In the genomic region with DNA sequence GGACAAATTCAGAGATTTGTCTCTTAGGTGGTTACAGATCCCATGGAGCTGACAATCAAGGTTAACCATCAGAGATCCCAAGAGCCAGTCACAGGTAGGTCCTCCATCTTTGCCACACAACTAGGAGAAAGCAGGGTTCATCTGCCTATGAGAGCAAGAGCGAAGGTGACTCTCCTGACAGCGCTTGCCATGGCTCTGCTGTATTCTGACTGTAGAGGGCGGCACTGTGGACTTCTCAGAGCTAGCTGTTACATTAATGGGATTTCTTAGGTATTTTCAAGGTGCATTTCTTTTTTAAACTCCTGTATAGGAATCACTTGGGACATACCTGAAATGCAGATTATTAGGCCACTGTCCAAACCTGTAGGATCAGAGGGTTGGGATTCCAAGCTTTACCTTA, we compare ENCODE assay signal across 20 mouse cellular contexts. TPM values are rescaled to one million over a fixed set of nuclear protein-coding genes. Genes with fewer than 3 reads are reported as not detected.
A peak's percentile ranks its signal among the peaks of the same experiment; 100 is the strongest.
DNase-seq lines count a peak whose midpoint lies in the region; ATAC-seq and TF ChIP-seq lines count a peak whose summit lies in the region.
"Had no signal": no experiment of that assay in that cellular context is flagged by ENCODE, and none has a peak within 500 bp of the region (broad histone marks: within the 10 kb centered on the region; RNA-seq: fewer than 3 reads in every experiment).

No protein-coding gene starts in this region.

- TF ChIP-seq EP300 in MEL (IDR thresholded peaks at IDR 0.05; ENCODE audit: low read depth in 1 of 2, low read length in 2 of 2): no peak

- no peaks in the 10 kb centered on the region for H3K4me1 ChIP-seq in intestine, postnatal 0 days (replicated peaks; ENCODE audit: control insufficient read depth, insufficient read depth, low read length)
- no peaks in the 10 kb centered on the region for H3K4me1 ChIP-seq in intestine, embryonic 16.5 days (ENCODE audit: control insufficient read depth, insufficient read depth, low read length)
- peaks cover 20% of the 10 kb centered on the region for H3K4me1 ChIP-seq in thymus, adult 2 months (replicated peaks; ENCODE audit: control insufficient read depth, insufficient read depth, low read length)
- peaks cover 0 to 2% of the 10 kb centered on the region in 2 experiments; a peak in 1 of 4 replicates for H3K4me1 ChIP-seq in MEL (ENCODE audit: control insufficient read depth in 1 of 2, insufficient read depth in 2 of 2, low read length in 2 of 2)
- no peaks in the 10 kb centered on the region for H3K4me1 ChIP-seq in midbrain, embryonic 15.5 days
- H3K4me1 ChIP-seq: embryonic facial prominence, embryonic 15.5 days; intestine, embryonic 15.5 days; kidney, embryonic 15.5 days; limb, embryonic 15.5 days; lung, embryonic 15.5 days; midbrain, embryonic 13.5 days; neural tube, embryonic 13.5 days had no signal

- 70% methylated on average over 3 of the region's 3 CpGs for WGBS in intestine, postnatal 0 days
- 68% methylated on average over 3 of the region's 3 CpGs for WGBS in intestine, embryonic 16.5 days
- 86% methylated on average over 3 of the region's 3 CpGs for WGBS in thymus, adult 2 months
- WGBS in midbrain, embryonic 15.5 days: 53% methylated on average over 3 of the region's 3 CpGs

- H3K9ac ChIP-seq in intestine, postnatal 0 days (ENCODE audit: low read depth, low read length): no peak overlapping the region
- H3K9ac ChIP-seq in intestine, embryonic 16.5 days (ENCODE audit: low read depth, low read length): no peak overlapping the region
- no peak overlapping the region for H3K9ac ChIP-seq in MEL (ENCODE audit: control insufficient read depth, low read depth, low read length, poor library complexity, severe bottlenecking)
- H3K9ac ChIP-seq in midbrain, embryonic 15.5 days: no peak overlapping the region
- H3K9ac ChIP-seq: embryonic facial prominence, embryonic 15.5 days; hindbrain, embryonic 14.5 days; intestine, embryonic 15.5 days; kidney, embryonic 15.5 days; limb, embryonic 15.5 days; lung, embryonic 15.5 days; midbrain, embryonic 13.5 days; neural tube, embryonic 13.5 days had no signal

- H3K79me2 ChIP-seq in MEL (ENCODE audit: control insufficient read depth, insufficient read depth, low read length, poor library complexity): no peaks in the 10 kb centered on the region

- no peak overlapping the region for H3K4me2 ChIP-seq in intestine, postnatal 0 days (replicated peaks; ENCODE audit: low read depth)
- no peak overlapping the region for H3K4me2 ChIP-seq in intestine, embryonic 16.5 days (ENCODE audit: low read depth, low read length)
- H3K4me2 ChIP-seq in midbrain, embryonic 15.5 days: no peak overlapping the region
- H3K4me2 ChIP-seq: embryonic facial prominence, embryonic 15.5 days; hindbrain, embryonic 14.5 days; intestine, embryonic 15.5 days; kidney, embryonic 15.5 days; limb, embryonic 15.5 days; lung, embryonic 15.5 days; midbrain, embryonic 13.5 days; neural tube, embryonic 13.5 days had no signal

- no peak overlapping the region for H3K27ac ChIP-seq in intestine, postnatal 0 days (ENCODE audit: low read depth, low read length)
- H3K27ac ChIP-seq in intestine, embryonic 16.5 days (ENCODE audit: low read length): no peak overlapping the region
- H3K27ac ChIP-seq in thymus, adult 2 months (ENCODE audit: control insufficient read depth, insufficient read depth, low read length): no peak overlapping the region
- H3K27ac ChIP-seq in MEL (ENCODE audit: control insufficient read depth, low read depth, low read length): no peak overlapping the region
- no peak overlapping the region for H3K27ac ChIP-seq in midbrain, embryonic 15.5 days
- H3K27ac ChIP-seq: embryonic facial prominence, embryonic 15.5 days; hindbrain, embryonic 14.5 days; intestine, embryonic 15.5 days; kidney, embryonic 15.5 days; limb, embryonic 15.5 days; lung, embryonic 15.5 days; midbrain, embryonic 13.5 days; neural tube, embryonic 13.5 days had no signal

- no peaks in the 10 kb centered on the region for H3K9me3 ChIP-seq in intestine, postnatal 0 days (ENCODE audit: control insufficient read depth)
- no peaks in the 10 kb centered on the region for H3K9me3 ChIP-seq in intestine, embryonic 16.5 days (ENCODE audit: control insufficient read depth, low read length)
- H3K9me3 ChIP-seq in MEL (replicated peaks; ENCODE audit: insufficient read depth, low read length): no peaks in the 10 kb centered on the region
- no peaks in the 10 kb centered on the region for H3K9me3 ChIP-seq in midbrain, embryonic 15.5 days
- H3K9me3 ChIP-seq: embryonic facial prominence, embryonic 15.5 days; intestine, embryonic 15.5 days; kidney, embryonic 15.5 days; limb, embryonic 15.5 days; lung, embryonic 15.5 days; midbrain, embryonic 13.5 days; neural tube, embryonic 13.5 days had no signal

- TF ChIP-seq POLR2A in thymus, adult 2 months (IDR thresholded peaks at IDR 0.05; ENCODE audit: control insufficient read depth, extremely low read depth, insufficient read depth, low read length, poor library complexity): no peak
- TF ChIP-seq POLR2A in MEL (IDR thresholded peaks at IDR 0.05; ENCODE audit: control insufficient read depth in 1 of 2, insufficient read depth in 1 of 2, low read depth in 1 of 2, low read length in 2 of 2, poor library complexity in 1 of 2): no peak

- H3K4me3 ChIP-seq in intestine, postnatal 0 days (ENCODE audit: low read depth, low read length): no peak overlapping the region
- no peak overlapping the region for H3K4me3 ChIP-seq in intestine, embryonic 16.5 days (ENCODE audit: low read length)
- H3K4me3 ChIP-seq in thymus, adult 2 months (ENCODE audit: control insufficient read depth, insufficient read depth, low read length): no peak overlapping the region
- H3K4me3 ChIP-seq in MEL (ENCODE audit: control insufficient read depth in 1 of 2, insufficient read depth in 1 of 2, low read depth in 2 of 2, low read length in 2 of 2): no peak overlapping the region
- H3K4me3 ChIP-seq in midbrain, embryonic 15.5 days: no peak overlapping the region
- H3K4me3 ChIP-seq: embryonic facial prominence, embryonic 15.5 days; intestine, embryonic 15.5 days; kidney, embryonic 15.5 days; limb, embryonic 15.5 days; lung, embryonic 15.5 days; midbrain, embryonic 13.5 days; neural tube, embryonic 13.5 days had no signal

- TF ChIP-seq CTCF in intestine, postnatal 0 days (IDR thresholded peaks at IDR 0.05; ENCODE audit: low read depth): peak; percentile 48
- TF ChIP-seq CTCF in thymus, adult 2 months (IDR thresholded peaks at IDR 0.05; ENCODE audit: borderline replicate concordance, control insufficient read depth, extremely low read depth, insufficient read depth, low read length, poor library complexity): no peak
- peak in 2 of 3 experiments; percentile 21 to 45; a peak in 3 of 6 replicates for TF ChIP-seq CTCF in MEL (IDR thresholded peaks at IDR 0.05 in 2 of 3, conservative IDR thresholded peaks at IDR 0.05 in 1 of 3; ENCODE audit: control insufficient read depth in 1 of 3, insufficient read depth in 1 of 3, low read depth in 2 of 3, low read length in 3 of 3, poor library complexity in 1 of 3, severe bottlenecking in 1 of 3)

- no peaks in the 10 kb centered on the region for H3K27me3 ChIP-seq in intestine, postnatal 0 days (replicated peaks; ENCODE audit: control insufficient read depth, insufficient read depth, low read length)
- no peaks in the 10 kb centered on the region for H3K27me3 ChIP-seq in intestine, embryonic 16.5 days (replicated peaks; ENCODE audit: control insufficient read depth, insufficient read depth, low read length)
- H3K27me3 ChIP-seq in thymus, adult 2 months (ENCODE audit: control insufficient read depth, insufficient read depth, low read length): no peaks in the 10 kb centered on the region
- H3K27me3 ChIP-seq in MEL (ENCODE audit: control insufficient read depth in 1 of 2, insufficient read depth in 2 of 2, low read length in 2 of 2): peaks cover 4% of the 10 kb centered on the region in 2 experiments
- H3K27me3 ChIP-seq in midbrain, embryonic 15.5 days (replicated peaks): no peaks in the 10 kb centered on the region
- H3K27me3 ChIP-seq: embryonic facial prominence, embryonic 15.5 days; intestine, embryonic 15.5 days; kidney, embryonic 15.5 days; limb, embryonic 15.5 days; lung, embryonic 15.5 days; midbrain, embryonic 13.5 days; neural tube, embryonic 13.5 days had no signal

- TF ChIP-seq RAD21 in MEL (IDR thresholded peaks at IDR 0.05; ENCODE audit: low read depth, low read length): no peak

- peak; percentile 24 for DNase-seq in thymus, adult 2 months
- DNase-seq in thymus, postnatal 25 days: no peak
- peak; percentile 27 for DNase-seq in MEL (ENCODE audit: low read depth, low spot score)
- DNase-seq in urinary bladder, postnatal 14 days (ENCODE audit: low spot score): no peak
- DNase-seq: adrenal gland, postnatal 25 days; cerebellum, adult 11-12 months; cerebellum, postnatal 36 days; heart, postnatal 36 days; spleen, adult 18-20 months had no signal

- no peak for ATAC-seq in intestine, postnatal 0 days
- ATAC-seq in intestine, embryonic 16.5 days: no peak
- ATAC-seq in midbrain, embryonic 15.5 days (replicated peaks): no peak
- ATAC-seq: intestine, embryonic 15.5 days; midbrain, embryonic 13.5 days had no signal

- H3K36me3 ChIP-seq in intestine, postnatal 0 days (ENCODE audit: control insufficient read depth, insufficient read depth): no peaks in the 10 kb centered on the region
- H3K36me3 ChIP-seq in intestine, embryonic 16.5 days (ENCODE audit: control insufficient read depth, insufficient read depth, low read length): no peaks in the 10 kb centered on the region
- H3K36me3 ChIP-seq in thymus, adult 2 months (ENCODE audit: control insufficient read depth, insufficient read depth, low read length): no peaks in the 10 kb centered on the region
- H3K36me3 ChIP-seq in MEL (ENCODE audit: control insufficient read depth in 1 of 2, insufficient read depth in 2 of 2, low read length in 2 of 2): no peaks in the 10 kb centered on the region
- no peaks in the 10 kb centered on the region for H3K36me3 ChIP-seq in midbrain, embryonic 15.5 days (replicated peaks)
- H3K36me3 ChIP-seq: embryonic facial prominence, embryonic 15.5 days; intestine, embryonic 15.5 days; kidney, embryonic 15.5 days; limb, embryonic 15.5 days; lung, embryonic 15.5 days; midbrain, embryonic 13.5 days; neural tube, embryonic 13.5 days had no signal

RNA-seq across cellular contexts. Expression of a gene that starts 10.5 kb away (rescaled TPM):
- 64.8 and 65.8 TPM in 2 replicates for polyA plus RNA-seq in intestine, postnatal 0 days (2015; fragmentation: Nextera tagmentation; extraction: Ambion mirVana)
- polyA plus RNA-seq in intestine, embryonic 16.5 days (2015; fragmentation: Nextera tagmentation; extraction: Ambion mirVana): 163 and 176 TPM in 2 replicates
- 14.3 and 15.3 TPM in 2 replicates for polyA plus RNA-seq in thymus, adult 2 months (2012; rRNA removed)
- 87.8 and 89.2 TPM in 2 replicates for total RNA-seq in MEL (2012; rRNA removed)
- 10 to 100 TPM in 1 of 2 experiments, not detected in 1; 53.0 TPM for polyA plus RNA-seq in MEL (2012; ENCODE audit: insufficient read depth in 1 of 2, insufficient read length in 2 of 2, low read depth in 1 of 2, low replicate concordance in 2 of 2, missing spikeins in 1 of 2)
- polyA plus RNA-seq in midbrain, embryonic 15.5 days (2015; fragmentation: Nextera tagmentation; extraction: Ambion mirVana): 118 and 122 TPM in 2 replicates

RNA-seq across cellular contexts. Expression of a gene that starts 16.2 kb away (rescaled TPM):
- 196 and 204 TPM in 2 replicates for polyA plus RNA-seq in intestine, postnatal 0 days (2015; fragmentation: Nextera tagmentation; extraction: Ambion mirVana)
- 393 and 465 TPM in 2 replicates for polyA plus RNA-seq in intestine, embryonic 16.5 days (2015; fragmentation: Nextera tagmentation; extraction: Ambion mirVana)
- polyA plus RNA-seq in thymus, adult 2 months (2012; rRNA removed): 67.2 and 87.1 TPM in 2 replicates
- 748 and 796 TPM in 2 replicates for total RNA-seq in MEL (2012; rRNA removed)
- 1,000 to 10,000 TPM in 1 of 2 experiments, 100 to 1,000 TPM in 1; 761 to 1,339 TPM for polyA plus RNA-seq in MEL (2012; ENCODE audit: insufficient read depth in 1 of 2, insufficient read length in 2 of 2, low read depth in 1 of 2, low replicate concordance in 2 of 2, missing spikeins in 1 of 2)
- polyA plus RNA-seq in midbrain, embryonic 15.5 days (2015; fragmentation: Nextera tagmentation; extraction: Ambion mirVana): 377 and 389 TPM in 2 replicates

RNA-seq across cellular contexts. Expression of a gene that starts 42.0 kb away (rescaled TPM):
- 37.8 and 41.0 TPM in 2 replicates for polyA plus RNA-seq in intestine, postnatal 0 days (2015; fragmentation: Nextera tagmentation; extraction: Ambion mirVana)
- polyA plus RNA-seq in intestine, embryonic 16.5 days (2015; fragmentation: Nextera tagmentation; extraction: Ambion mirVana): 76.7 and 77.2 TPM in 2 replicates
- 14.9 and 15.8 TPM in 2 replicates for polyA plus RNA-seq in thymus, adult 2 months (2012; rRNA removed)
- total RNA-seq in MEL (2012; rRNA removed): 16.0 and 18.3 TPM in 2 replicates
- 10 to 100 TPM in 1 of 2 experiments, not detected in 1; 28.1 TPM for polyA plus RNA-seq in MEL (2012; ENCODE audit: insufficient read depth in 1 of 2, insufficient read length in 2 of 2, low read depth in 1 of 2, low replicate concordance in 2 of 2, missing spikeins in 1 of 2)
- polyA plus RNA-seq in midbrain, embryonic 15.5 days (2015; fragmentation: Nextera tagmentation; extraction: Ambion mirVana): 93.3 and 96.5 TPM in 2 replicates

RNA-seq across cellular contexts. Expression of a gene that starts 49.1 kb away (rescaled TPM):
- polyA plus RNA-seq in intestine, postnatal 0 days (2015; fragmentation: Nextera tagmentation; extraction: Ambion mirVana): 33.0 and 35.7 TPM in 2 replicates
- polyA plus RNA-seq in intestine, embryonic 16.5 days (2015; fragmentation: Nextera tagmentation; extraction: Ambion mirVana): 97.9 and 110 TPM in 2 replicates
- polyA plus RNA-seq in thymus, adult 2 months (2012; rRNA removed): 73.1 and 83.4 TPM in 2 replicates
- 20.5 and 21.5 TPM in 2 replicates for total RNA-seq in MEL (2012; rRNA removed)
- polyA plus RNA-seq in MEL (2012; ENCODE audit: insufficient read depth in 1 of 2, insufficient read length in 2 of 2, low read depth in 1 of 2, low replicate concordance in 2 of 2, missing spikeins in 1 of 2): 10 to 100 TPM in 1 of 2 experiments, not detected in 1; 25.3 TPM
- polyA plus RNA-seq in midbrain, embryonic 15.5 days (2015; fragmentation: Nextera tagmentation; extraction: Ambion mirVana): 334 and 360 TPM in 2 replicates

Comparison
In these comparisons a context has a peak if more than half of its experiments do, and no peak if none do; other contexts are left out.
1. DNase-seq: peak in thymus, adult 2 months (single experiment) and MEL (single experiment); none in thymus, postnatal 25 days (single experiment) and urinary bladder, postnatal 14 days (single experiment).